Mouse (Mus musculus) ES-CJ7 (cell line): ENCODE measurements around the gene Snx5.

Source experiments
- DNase-seq: peaks from one replicate; pipeline ENCODE4 v3.0.0; 2011; ENCODE audit warnings: low read depth, low spot score

Snx5 gene

DNA sequence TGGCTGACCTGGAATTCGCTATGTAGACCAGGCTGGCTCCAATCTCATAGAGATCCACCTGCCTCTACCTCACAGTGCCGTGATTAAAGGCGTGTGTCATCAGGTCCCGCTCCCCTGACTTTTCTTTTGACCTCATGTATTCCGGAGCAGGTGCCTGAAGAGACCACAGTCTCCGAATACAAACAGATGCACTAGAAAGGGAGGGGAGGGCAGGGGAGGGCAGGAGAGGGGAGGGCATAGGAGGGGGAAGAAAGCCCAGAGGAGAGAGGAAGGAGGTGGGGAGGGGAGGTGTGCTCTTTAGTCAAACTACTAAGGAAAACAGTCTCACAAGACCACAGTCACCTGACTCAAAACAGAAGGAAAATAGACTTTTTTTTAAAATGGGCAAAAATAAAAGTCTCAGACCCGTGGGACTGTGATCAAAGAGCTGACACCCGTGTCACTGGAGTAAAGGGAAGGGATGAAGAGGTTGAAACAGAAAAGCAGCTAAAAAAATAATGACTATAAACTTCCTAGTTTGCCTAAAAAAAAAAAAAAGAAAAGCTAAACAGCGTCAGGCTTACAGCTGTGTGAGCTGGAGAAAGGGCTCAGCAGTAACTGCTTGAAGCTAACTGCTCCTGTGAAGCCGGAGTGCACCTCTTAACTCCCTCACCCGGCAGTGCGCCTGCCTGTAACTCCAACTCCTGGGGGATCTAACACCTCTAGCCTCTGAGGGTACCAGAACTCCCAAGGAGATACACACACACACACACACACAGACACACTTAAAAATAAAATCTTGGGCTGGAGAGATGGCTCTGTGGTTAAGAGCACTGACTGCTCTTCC, 42.0 kb downstream of the Snx5 start:
- no peak for DNase-seq

DNA sequence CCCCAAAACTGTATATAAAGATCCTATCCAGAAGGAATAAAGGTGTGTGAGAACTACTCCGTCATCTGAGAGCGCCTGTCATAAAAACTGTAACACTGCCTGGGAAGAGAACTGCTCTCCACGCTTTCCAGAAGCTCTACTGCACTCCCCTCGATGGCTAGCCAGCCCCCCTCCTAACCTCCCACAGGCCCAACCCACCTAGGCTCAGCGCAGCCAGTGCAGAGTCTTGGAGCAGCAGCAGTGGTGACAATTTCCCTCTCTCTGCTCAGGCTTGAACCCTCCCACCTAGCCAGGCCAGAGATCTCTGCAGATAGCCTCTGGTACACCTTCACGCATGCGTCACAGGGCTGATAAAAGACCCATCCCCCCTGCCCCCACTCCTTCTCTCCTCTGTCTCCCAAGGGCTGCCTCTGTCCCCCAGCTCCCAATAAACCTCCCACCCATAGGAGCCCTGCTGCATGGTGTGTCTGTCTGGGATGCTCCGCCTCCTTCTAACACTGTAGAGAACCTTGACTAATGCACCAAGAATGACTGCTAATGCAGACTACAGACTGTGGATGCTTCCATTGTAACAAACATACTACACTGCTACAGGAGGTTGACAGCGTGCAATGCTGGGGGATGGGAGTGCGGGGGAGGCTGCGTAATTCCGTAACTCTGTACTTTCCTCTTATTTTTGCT, 43.7 kb downstream of the Snx5 start:
- DNase-seq, result no peak

DNA sequence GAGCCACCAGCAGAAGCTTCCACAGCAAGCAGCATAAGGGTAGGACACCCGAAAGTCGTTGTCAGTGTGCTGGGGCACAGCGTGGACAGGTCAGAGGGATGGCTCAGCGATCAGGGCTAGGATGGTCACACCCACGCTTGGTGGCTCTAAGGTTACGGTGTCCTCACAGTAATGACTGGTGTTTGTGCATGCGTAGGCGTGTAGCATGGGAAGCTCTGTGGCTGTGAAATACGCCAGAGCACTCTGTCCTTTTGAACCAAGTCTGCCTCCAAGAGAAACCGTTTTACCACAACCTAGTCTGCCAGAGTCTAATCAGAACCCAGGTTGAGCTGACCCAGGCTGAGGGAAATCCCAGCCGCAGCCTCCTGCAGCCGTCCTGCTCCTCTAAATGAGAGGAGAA, 46.4 kb downstream of the Snx5 start:
- no peak for DNase-seq

DNA sequence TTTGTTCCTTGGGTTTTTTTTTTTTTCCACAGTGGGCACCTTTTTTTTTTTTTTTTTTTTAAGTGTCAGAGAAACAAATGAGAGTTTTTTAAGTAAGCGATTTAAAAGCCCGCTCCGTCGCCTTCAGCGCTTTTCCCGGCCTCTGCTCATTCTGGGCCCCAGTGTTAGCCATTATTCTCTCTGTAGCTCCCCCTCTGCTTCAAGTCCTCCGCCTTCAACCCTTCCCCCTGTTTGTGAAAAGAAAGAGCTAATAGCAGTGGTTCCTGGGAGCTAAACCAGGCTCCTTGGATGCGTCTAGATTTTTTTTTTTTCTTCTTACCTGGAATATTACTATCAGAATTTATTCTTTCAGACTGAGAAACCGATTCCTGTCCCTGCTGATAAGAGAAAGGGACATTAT, 55.1 kb downstream of the Snx5 start:
- DNase-seq, result no peak

DNA sequence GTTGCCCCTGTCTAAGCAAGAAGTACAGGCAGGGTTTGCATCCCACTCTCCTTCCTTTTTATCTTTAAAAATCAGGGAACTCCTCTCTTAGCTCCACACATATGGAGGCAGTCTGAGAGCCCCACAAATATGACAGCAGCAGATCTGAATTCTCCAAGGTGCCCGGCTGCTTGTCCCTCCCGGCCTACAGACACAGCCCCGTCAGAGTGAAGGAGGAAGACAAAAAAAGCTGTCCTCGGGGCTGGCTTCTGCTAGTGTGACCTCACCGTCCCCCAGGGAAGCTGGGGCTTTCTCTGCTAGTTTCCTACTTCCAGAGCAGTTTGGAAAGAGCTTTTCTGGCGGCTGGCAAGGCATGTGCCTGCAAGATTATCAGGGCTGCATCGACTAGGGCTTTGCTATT, 55.5 kb downstream of the Snx5 start:
- no peak for DNase-seq

DNA sequence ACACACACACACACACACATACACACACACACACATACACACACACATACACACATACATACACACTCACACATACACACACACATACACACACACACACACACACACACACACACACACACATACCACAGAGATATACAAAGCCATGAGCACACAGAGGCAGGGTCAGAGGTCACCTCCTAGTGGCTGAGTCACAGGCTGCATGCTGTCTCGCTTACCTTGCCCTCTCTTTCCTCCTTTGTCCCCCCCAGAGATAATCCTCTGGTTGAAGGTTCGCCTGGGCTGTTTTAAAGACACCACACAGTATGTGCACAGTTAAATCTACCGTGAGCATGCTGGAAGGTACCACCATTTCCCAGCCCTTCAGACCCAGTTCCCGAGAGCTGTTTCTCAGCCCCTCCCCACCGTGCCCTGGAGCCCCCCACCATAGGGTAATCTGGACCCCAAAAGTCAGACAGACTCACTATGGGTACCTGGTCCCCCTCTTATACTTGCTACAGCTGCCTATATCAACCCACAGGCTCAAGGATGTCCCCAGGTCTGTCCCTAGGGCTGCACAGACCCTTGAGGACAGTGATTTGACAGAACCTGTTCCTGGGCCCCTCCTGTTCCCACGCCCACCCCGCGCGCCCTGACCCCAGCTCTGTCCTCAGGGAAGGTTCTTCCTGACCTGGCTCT, 56.1 kb downstream of the Snx5 start:
- DNase-seq, result no peak

DNA sequence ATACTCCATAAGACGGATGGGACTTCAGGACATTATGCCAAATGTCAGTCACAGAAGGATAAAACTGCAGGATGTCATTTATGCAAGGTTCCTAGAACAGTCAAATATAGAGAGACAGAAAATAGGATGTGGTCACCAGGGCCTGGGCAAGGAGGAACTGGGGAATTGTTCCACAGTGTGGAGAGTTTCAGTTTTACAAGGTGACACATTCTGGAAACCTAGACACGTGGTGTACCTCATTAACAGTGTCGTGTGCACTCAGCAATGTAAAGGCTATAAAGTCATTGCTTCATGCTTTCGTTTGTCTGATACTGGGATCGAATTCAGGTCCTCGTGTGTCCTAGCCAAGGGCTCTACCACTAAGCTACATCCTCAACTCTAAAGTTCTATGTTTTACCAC, 56.9 kb downstream of the Snx5 start:
- no peak for DNase-seq

DNA sequence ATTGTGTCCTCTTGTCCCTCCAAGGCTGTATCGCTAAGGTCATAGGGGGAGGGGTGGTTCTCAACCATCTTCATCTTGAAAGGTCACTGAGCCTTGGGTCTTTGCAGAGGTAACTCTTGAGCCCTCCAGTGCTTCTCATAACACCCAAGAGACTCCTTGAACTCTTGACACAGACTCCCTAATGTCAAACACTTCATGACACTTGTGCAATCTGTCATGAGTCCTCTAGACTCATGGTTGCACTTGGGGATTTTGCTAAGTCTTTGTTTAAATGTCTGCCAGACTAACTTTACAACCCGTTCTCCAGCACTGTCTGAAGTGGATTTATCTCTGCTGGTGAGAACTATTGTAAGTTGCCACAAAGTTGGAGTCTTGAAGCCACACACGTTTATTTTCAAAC, 61.3 kb downstream of the Snx5 start:
- no peak for DNase-seq

DNA sequence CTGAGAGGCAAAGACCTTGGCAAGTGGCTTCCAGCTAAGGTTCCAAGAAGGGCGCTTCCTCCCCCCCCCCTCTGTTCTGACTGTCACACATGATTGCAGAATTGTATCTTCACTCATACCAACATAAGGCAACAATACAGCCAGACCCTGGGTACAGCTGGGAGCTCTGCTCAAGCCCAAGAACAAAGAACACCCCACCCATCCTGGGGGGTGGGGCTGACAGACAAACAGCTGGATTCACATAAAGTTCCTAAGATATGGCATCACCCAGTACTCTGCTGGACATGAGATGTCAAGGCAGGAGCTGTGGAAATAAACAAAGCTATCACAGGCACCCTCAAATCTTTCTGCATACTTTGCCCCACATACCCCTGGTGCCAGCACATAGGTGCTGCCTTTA, 63.3 kb downstream of the Snx5 start:
- DNase-seq, result no peak

DNA sequence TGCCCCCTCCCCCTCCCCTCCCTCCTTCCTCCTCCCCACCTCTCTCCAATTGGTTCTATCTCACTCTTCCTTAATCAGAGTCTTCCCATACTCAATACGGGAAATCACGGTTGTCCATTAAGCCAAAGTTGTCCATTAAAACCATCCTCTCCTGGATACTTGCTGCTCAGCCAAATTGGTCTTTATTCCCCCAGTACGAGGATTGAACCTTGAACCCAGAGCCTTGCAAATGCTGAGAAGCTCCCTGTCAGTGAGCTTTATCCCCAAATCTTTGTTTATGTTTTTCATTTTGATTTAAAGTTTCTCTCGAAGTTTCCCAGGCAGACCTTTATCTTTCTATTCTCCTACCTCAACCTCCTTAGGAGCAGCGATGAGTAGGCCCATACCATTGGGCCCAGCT, 67.7 kb downstream of the Snx5 start:
- no peak for DNase-seq

DNA sequence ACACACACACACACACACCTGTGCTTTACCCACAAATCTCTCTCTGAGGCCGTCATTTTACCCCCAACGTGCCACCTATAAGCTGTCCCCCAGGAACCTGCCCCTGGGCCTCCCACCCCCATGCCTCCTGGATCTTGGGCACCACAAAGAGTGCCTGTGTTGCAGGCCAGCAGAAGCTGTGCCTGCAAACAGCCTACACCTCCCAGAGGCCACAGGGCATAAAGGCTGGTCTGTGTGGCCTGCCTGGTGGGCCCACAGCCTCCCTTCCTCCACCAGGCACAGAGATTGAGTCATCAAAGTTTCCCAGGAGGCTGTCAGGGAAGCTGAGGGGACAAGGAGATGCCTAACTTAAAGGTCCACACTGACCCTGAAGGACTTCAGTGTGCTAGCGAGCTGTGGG, 68.1 kb downstream of the Snx5 start:
- DNase-seq, result no peak

DNA sequence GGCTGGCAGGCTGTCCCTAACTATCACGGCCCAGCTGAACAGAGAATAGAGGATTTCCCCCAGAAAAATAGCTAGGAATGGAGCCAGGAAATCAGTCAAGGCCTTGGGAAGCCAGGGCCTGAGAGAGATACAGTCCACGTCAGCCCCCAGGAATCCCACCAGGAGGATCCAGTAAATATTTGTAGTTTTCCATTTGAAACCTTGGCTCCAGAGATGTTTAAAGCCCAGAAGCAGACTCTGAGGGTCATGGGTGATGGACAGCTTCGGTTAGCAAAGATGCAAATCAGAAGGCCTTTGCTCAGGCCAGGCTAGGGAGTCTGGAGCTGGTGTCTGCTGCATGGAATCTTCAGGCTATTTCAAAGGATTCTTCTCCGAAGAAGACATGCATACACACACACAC, 68.6 kb downstream of the Snx5 start:
- DNase-seq, result no peak
